Mouse (Mus musculus) stomach, embryonic 14.5 days (tissue): Measurements from ENCODE around the gene Vstm2l. TPM values are rescaled to one million over a fixed set of nuclear protein-coding genes. Genes with fewer than 3 reads are reported as not detected.

Source experiments
- ATAC-seq: fragments of 200-750 bp; cut with Nextera tagmentation; 2 replicates; pipeline ENCODE4 v1.8.0; 2017; ENCODE audit warnings: low read depth, moderate TSS enrichment; ENCODE audit not compliant: insufficient number of reproducible peaks, insufficient read depth, low FRiP score
- H3K27ac ChIP-seq: fragments of 300-500 bp; sonication (generic); 2 replicates; pipeline ENCODE4 v1.5.1; 2014; ENCODE audit warnings: mild to moderate bottlenecking, low read length, moderate library complexity, mixed read lengths
- H3K27me3 ChIP-seq: fragments of 300-500 bp; sonication (generic); 2 replicates; pipeline ENCODE4 v1.6.1; 2014; ENCODE audit warnings: low read length, control low read depth, mixed read lengths; ENCODE audit not compliant: control insufficient read depth, insufficient read depth
- H3K36me3 ChIP-seq: fragments of 300-500 bp; sonication (generic); 2 replicates; pipeline ENCODE4 v1.6.1; 2014; ENCODE audit warnings: mild to moderate bottlenecking, control low read depth, low read length, moderate library complexity, mixed read lengths; ENCODE audit not compliant: control insufficient read depth, insufficient read depth
- H3K4me1 ChIP-seq: fragments of 300-500 bp; sonication (generic); 2 replicates; pipeline ENCODE4 v1.6.1; 2014; ENCODE audit warnings: low read length, control low read depth, mixed read lengths; ENCODE audit not compliant: control insufficient read depth, insufficient read depth
- H3K4me2 ChIP-seq: fragments of 300-500 bp; sonication (generic); replicated peaks from 2 replicates; pipeline ENCODE4 v1.6.1; 2014; ENCODE audit warnings: low read depth, low read length, control low read depth
- H3K4me3 ChIP-seq: fragments of 300-500 bp; sonication (generic); 2 replicates; pipeline ENCODE4 v1.5.1; 2014; ENCODE audit warnings: low read depth, low read length, control low read depth
- H3K9ac ChIP-seq: fragments of 300-500 bp; sonication (generic); replicated peaks from 2 replicates; pipeline ENCODE4 v1.6.1; 2014; ENCODE audit warnings: low read depth, mild to moderate bottlenecking, control low read depth, low read length, moderate library complexity, mixed read lengths
- H3K9me3 ChIP-seq: fragments of 300-500 bp; sonication (generic); 2 replicates; pipeline ENCODE4 v1.6.1; 2016; ENCODE audit warnings: low read depth, low read length, control low read depth; ENCODE audit not compliant: control insufficient read depth
- WGBS: fragments of 180-500 bp; shearing (Covaris S2); extraction: QIAGEN DNeasy Blood & Tissue Kit; methylation state at CpG from one replicate; pipeline ENCODE4 v1.1.7; 2014; 5-methylcytosine and 5-hydroxymethylcytosine counted together
- polyA plus RNA-seq: library from polyadenylated mRNA; unstranded; fragments of >200 nt; fragmentation: Nextera tagmentation; extraction: Ambion mirVana; gene quantifications from 2 replicates; pipeline ENCODE4 v1.2.1, GENCODE M21; 2014

Gene Vstm2l
- polyA plus RNA-seq, 1 experiment from 2014 or later, result 0.17 TPM

DNA sequence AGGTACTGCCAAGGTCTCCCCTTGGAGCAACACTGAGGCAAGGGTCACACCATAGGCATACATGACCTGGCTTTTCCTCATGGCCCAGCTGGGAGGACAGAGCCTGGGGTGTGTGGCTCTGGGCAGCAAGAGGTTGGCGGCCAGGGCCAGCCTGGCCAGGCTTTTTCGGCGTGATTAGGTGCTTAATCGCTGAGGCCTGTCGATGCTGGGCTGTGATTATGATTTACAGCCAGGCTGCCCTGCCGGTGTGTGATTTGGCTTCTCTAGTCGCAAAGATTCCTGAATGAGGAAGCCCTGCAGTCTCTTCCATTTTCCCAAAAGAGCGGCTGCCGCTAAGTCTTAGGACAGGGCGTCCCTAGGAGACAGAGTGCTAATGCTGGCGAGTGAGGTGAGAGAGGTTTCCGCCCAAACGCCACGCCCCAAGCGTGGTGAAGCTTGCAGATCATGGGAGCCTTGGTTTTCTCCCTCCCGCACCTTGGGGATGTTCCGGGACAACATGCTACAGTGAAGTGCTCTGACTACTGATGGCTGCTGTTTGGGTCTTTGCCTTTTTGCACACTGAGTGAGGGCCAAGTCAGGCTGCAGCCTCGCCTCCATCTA, 26.2 kb downstream of the Vstm2l start:
- Histone ChIP-seq H3K4me2 (no peak overlapping the region), H3K27ac (no peak overlapping the region), H3K36me3 (no peaks in the 10 kb centered on the region), H3K27me3 (peaks cover 14% of the 10 kb centered on the region), H3K4me3 (no peak overlapping the region), H3K4me1 (peaks cover 10% of the 10 kb centered on the region; the same call in 1 of the 2 replicates), H3K9ac (no peak overlapping the region), H3K9me3 (no peaks in the 10 kb centered on the region)
- ATAC-seq, result no peak
- WGBS, result 5% methylated on average over 18 of the region's 18 CpGs

DNA sequence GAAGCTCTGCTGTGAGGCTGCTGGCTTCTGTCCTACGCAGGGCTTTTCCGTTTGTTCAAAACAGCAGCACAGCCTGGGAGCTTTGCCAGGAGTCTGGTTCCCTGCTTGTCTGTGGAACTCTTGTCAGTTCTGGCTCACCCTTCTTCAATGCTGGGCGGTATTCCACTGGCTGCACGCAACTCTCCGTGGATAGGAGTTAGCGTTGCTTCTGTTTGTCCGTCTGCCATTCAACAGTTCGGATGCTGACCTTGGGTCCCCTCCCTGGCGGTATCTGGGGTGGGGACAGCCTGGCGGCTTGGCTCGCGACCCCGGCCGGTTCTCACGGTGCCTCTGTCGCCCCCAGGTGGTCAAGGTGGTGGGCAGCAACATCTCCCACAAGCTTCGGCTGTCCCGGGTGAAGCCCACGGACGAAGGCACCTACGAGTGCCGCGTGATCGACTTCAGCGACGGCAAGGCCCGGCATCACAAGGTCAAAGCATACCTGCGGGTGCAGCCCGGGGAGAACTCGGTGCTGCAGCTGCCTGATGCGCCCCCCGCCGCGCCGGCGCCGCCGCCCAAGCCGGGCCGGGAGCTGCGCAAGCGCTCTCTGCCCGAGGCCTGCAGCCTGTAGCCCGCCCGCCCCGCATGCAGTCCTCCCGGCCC, 29.2 kb downstream of the Vstm2l start:
- no peak overlapping the region; the same call in 1 of the 2 replicates for H3K27ac ChIP-seq
- H3K9ac ChIP-seq, result peak overlapping the region; percentile 38; the same call in 1 of the 2 replicates
- H3K4me2 ChIP-seq, result peak overlapping the region; percentile 96
- H3K4me1 ChIP-seq, result peaks cover 10% of the 10 kb centered on the region; the same call in 1 of the 2 replicates
- peak overlapping the region; percentile 47 for H3K4me3 ChIP-seq
- ATAC-seq, result peak; percentile 62
- H3K9me3 ChIP-seq, result no peaks in the 10 kb centered on the region
- H3K27me3 ChIP-seq, result peaks cover 14% of the 10 kb centered on the region
- under 1% methylated on average over 47 of the region's 47 CpGs for WGBS
- H3K36me3 ChIP-seq, result no peaks in the 10 kb centered on the region

DNA sequence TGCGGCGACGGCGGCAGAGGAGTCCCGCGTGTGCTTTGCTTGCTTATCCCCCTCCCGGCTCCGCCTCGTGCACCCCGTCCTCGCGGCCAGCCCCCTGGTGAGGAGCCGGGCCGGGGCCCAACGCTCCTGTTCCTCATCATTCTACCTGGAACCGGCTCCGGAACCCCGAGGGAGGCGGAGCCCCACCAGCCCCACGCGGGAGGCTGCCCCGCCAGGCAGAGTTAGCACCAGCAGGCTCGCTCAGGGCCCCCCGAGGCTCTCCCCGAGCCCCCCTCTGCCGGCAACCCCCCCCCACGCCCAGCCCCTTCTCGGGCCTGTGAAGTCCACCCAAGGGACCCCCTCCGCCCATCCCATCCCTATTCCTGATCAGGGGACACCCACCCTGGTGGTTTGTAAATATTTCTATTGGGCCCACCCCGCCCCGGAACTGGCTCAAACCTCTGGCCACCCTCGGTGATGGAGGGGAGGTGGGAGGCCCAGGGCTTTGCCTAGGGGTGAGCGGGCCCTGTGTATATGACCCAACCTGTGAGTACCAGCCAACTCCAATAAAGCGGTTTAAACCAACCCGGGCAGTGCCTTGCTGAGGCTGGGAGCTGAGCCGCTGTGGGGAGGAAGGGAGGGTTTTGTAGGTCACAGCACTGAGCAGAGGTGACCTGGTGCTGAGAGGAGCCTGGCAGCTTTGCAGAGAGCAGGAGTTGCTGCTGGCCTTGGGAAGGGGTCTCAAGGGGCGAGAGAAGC, 29.9 kb downstream of the Vstm2l start:
- Histone ChIP-seq H3K36me3 (no peaks in the 10 kb centered on the region), H3K9me3 (no peaks in the 10 kb centered on the region), H3K4me2 (peak overlapping the region; percentile 96), H3K9ac (peak overlapping the region; percentile 38; the same call in 1 of the 2 replicates), H3K4me1 (peaks cover 10% of the 10 kb centered on the region; the same call in 1 of the 2 replicates), H3K27me3 (peaks cover 14% of the 10 kb centered on the region), H3K4me3 (peak overlapping the region; percentile 47), H3K27ac (no peak overlapping the region)
- no peak for ATAC-seq
- WGBS, result 9% methylated on average over 37 of the region's 37 CpGs

DNA sequence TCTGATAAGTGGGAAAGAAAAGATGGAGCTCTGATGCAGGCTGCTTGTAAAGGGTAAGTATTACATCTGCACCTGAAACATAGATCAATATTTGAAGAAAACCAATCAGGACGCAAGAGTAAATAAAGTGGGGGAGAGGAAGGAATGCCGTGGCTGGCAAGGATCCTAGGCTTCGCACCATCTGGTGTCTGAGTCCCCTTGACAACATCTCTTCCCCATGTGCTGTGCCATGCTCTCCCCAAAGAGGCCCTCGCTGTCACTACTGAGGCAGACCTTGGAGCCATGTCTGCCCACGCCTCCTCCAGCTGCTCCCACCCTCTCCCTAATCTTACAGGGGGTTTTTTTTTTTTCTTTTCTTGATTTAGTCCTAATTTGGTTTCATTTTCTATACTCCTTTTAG, 39.5 kb downstream of the Vstm2l start:
- WGBS, result 59% methylated on average over 5 of the region's 5 CpGs
- H3K27me3 ChIP-seq, result no peaks in the 10 kb centered on the region
- no peak overlapping the region for H3K4me3 ChIP-seq
- H3K9ac ChIP-seq, result no peak overlapping the region
- H3K9me3 ChIP-seq, result no peaks in the 10 kb centered on the region
- no peaks in the 10 kb centered on the region for H3K36me3 ChIP-seq
- ATAC-seq, result no peak
- H3K4me1 ChIP-seq, result no peaks in the 10 kb centered on the region
- H3K27ac ChIP-seq, result no peak overlapping the region
- no peak overlapping the region for H3K4me2 ChIP-seq

DNA sequence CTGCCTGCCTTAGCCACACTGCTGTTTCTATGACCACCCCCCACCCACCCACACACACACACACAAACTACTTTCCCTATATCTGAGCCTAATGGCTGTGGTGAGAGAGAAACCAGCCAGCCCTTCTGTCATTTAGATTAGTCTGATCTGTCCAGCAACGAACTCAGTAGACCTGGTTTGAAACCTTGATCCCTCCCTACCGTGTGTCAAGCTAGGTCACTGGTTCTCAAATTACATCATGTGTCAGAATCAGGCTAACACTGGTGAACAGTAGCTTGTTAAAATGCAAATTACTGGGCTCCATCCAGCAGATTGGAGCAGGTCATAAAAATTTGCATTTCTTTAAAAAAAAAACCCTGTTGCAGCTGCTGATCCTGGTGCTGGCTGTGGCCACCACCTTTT, 43.3 kb downstream of the Vstm2l start:
- H3K4me2 ChIP-seq, result no peak overlapping the region
- no peaks in the 10 kb centered on the region for H3K9me3 ChIP-seq
- H3K4me3 ChIP-seq, result no peak overlapping the region
- no peaks in the 10 kb centered on the region for H3K4me1 ChIP-seq
- no peaks in the 10 kb centered on the region for H3K36me3 ChIP-seq
- H3K27me3 ChIP-seq, result no peaks in the 10 kb centered on the region
- H3K27ac ChIP-seq, result no peak overlapping the region
- ATAC-seq, result no peak
- H3K9ac ChIP-seq, result no peak overlapping the region
- WGBS, result 0% methylated on average over 2 of the region's 2 CpGs

DNA sequence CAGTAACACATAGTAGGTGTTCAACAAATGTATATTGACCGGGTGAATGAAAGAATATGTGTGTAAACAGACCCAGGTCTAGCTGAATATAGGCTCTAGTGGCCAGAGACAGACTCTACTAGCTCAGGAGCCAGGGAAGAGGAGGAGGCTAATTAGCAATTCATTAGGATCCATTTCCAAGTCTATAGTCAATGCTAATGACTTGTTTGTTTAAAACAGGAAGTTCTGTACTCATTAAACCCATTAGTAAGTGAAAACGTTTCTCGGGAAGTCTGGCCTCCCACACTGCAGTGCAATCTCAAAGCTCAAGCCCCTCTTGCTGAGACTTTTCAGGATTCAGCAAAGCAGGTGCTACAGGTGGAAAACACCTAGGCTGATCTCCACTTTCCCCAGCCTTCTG, 53.4 kb downstream of the Vstm2l start:
- H3K4me2 ChIP-seq, result no peak overlapping the region
- no peaks in the 10 kb centered on the region for H3K36me3 ChIP-seq
- H3K27ac ChIP-seq, result no peak overlapping the region
- no peak overlapping the region for H3K4me3 ChIP-seq
- 19% methylated on average over 3 of the region's 3 CpGs for WGBS
- no peaks in the 10 kb centered on the region for H3K27me3 ChIP-seq
- no peaks in the 10 kb centered on the region for H3K4me1 ChIP-seq
- no peaks in the 10 kb centered on the region for H3K9me3 ChIP-seq
- ATAC-seq, result no peak
- H3K9ac ChIP-seq, result no peak overlapping the region

DNA sequence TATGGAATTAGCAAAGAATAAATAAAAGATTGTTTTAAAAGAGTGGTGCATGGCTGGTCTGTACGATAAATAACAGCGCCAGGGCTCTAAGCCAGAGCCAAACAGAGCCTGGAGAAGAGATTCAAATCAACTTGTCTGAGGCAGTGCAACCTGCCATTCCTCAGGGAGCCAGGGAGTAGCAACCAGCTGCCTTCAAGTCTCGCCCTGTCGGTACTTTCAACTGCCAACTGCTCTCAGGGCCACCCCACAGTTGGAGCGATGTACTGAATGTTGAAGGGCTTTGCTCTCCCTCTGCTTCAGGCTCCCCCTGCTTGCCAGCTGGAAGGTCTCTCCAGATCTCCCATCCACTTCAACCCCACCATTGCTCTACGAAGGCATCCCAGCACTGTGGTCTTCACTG, 55.7 kb downstream of the Vstm2l start:
- Histone ChIP-seq H3K27me3 (no peaks in the 10 kb centered on the region), H3K9me3 (no peaks in the 10 kb centered on the region), H3K4me3 (no peak overlapping the region), H3K4me1 (0 out of 2 replicates have a peak, but pooled peaks cover under 1% of the 10 kb centered on the region), H3K4me2 (no peak overlapping the region), H3K27ac (no peak overlapping the region), H3K9ac (no peak overlapping the region), H3K36me3 (no peaks in the 10 kb centered on the region)
- ATAC-seq, result no peak
- 67% methylated on average over 6 of the region's 6 CpGs for WGBS

DNA sequence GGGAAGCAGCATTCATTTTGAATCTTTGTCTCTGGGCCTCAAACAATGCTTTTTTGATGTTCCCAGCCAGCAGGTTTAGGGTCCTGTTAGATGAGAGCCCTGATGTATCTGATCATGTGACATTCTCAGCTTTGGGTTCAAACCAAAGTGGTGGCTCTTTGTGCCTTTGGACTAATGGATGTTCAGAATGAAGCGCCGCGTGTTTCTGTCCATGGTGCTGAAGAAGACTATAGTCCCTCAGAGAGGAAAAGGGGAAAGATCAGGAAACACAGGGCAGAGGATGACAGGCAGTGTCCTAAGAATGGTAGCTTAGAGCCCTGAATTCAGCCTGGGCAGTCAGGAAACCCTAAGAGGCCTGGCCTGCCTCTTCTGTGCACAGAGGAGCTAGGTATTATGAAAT, 56.2 kb downstream of the Vstm2l start:
- no peak overlapping the region for H3K27ac ChIP-seq
- no peak overlapping the region for H3K4me2 ChIP-seq
- H3K36me3 ChIP-seq, result no peaks in the 10 kb centered on the region
- no peak overlapping the region for H3K4me3 ChIP-seq
- H3K4me1 ChIP-seq, result 0 out of 2 replicates have a peak, but pooled peaks cover 6% of the 10 kb centered on the region
- H3K27me3 ChIP-seq, result no peaks in the 10 kb centered on the region
- no peak for ATAC-seq
- WGBS, result 2% methylated on average over 3 of the region's 3 CpGs
- H3K9me3 ChIP-seq, result no peaks in the 10 kb centered on the region
- no peak overlapping the region for H3K9ac ChIP-seq
